Mouse (Mus musculus) limb, embryonic 14.5 days (tissue): ENCODE data around the gene Hist1h2bg. TPM values are rescaled to one million over a fixed set of nuclear protein-coding genes. Genes with fewer than 3 reads are reported as not detected.

ENCODE experiments used
- ATAC-seq: fragments of 200-750 bp; cut with Nextera tagmentation; 2 replicates; pipeline ENCODE4 v1.8.0; 2017; ENCODE audit warnings: low read depth, moderate number of reproducible peaks, moderate TSS enrichment; ENCODE audit not compliant: low FRiP score
- DNase-seq: peaks from one replicate; pipeline ENCODE4 v3.0.0-alpha.2; 2015; ENCODE audit warnings: low spot score
- H3K27ac ChIP-seq: fragments of 300-500 bp; sonication (generic); replicated peaks from 2 replicates; pipeline ENCODE4 v1.5.1; 2014; ENCODE audit warnings: low read depth, mild to moderate bottlenecking, low read length, moderate library complexity, mixed read lengths
- H3K27me3 ChIP-seq: fragments of 300-500 bp; sonication (generic); 2 replicates; pipeline ENCODE4 v1.6.1; 2014; ENCODE audit warnings: low read length, mixed read lengths; ENCODE audit not compliant: control insufficient read depth, insufficient read depth
- H3K36me3 ChIP-seq: fragments of 300-500 bp; sonication (generic); 2 replicates; pipeline ENCODE4 v1.6.1; 2014; ENCODE audit warnings: mild to moderate bottlenecking, low read length, moderate library complexity, mixed read lengths; ENCODE audit not compliant: control insufficient read depth, insufficient read depth
- H3K4me1 ChIP-seq: fragments of 300-500 bp; sonication (generic); 2 replicates; pipeline ENCODE4 v1.6.1; 2014; ENCODE audit warnings: antibody characterized with exemption, low read length, mixed read lengths; ENCODE audit not compliant: control insufficient read depth, insufficient read depth
- H3K4me2 ChIP-seq: fragments of 300-500 bp; sonication (generic); replicated peaks from 2 replicates; pipeline ENCODE4 v1.6.1; 2014; ENCODE audit warnings: low read depth, mild to moderate bottlenecking, low read length, moderate library complexity; ENCODE audit not compliant: severe bottlenecking
- H3K4me3 ChIP-seq: fragments of 300-500 bp; sonication (generic); replicated peaks from 2 replicates; pipeline ENCODE4 v1.5.1; 2014; ENCODE audit warnings: low read length
- H3K9ac ChIP-seq: fragments of 300-500 bp; sonication (generic); 2 replicates; pipeline ENCODE4 v1.6.1; 2014; ENCODE audit warnings: mild to moderate bottlenecking, low read depth, low read length, moderate library complexity; ENCODE audit not compliant: severe bottlenecking
- H3K9me3 ChIP-seq: fragments of 300-500 bp; sonication (generic); 2 replicates; pipeline ENCODE4 v1.6.1; 2016; ENCODE audit warnings: low read length; ENCODE audit not compliant: control insufficient read depth
- POLR2A ChIP-seq: fragments of 200-500 bp; IDR thresholded peaks from 2 replicates; pipeline ENCODE4 v1.8.0; 2012; ENCODE audit warnings: inconsistent platforms, mild to moderate bottlenecking, moderate library complexity, borderline replicate concordance; ENCODE audit not compliant: insufficient read depth, insufficient read length; ENCODE audit errors: extremely low read depth
- WGBS: fragments of 180-500 bp; shearing (Covaris S2); extraction: QIAGEN DNeasy Blood & Tissue Kit; methylation state at CpG from one replicate; pipeline ENCODE4 v1.1.7; 2014; 5-methylcytosine and 5-hydroxymethylcytosine counted together
- polyA plus RNA-seq, 2 experiments: library from polyadenylated mRNA; depleted of rRNA in 1 of 2; stranded (reverse) in 1 of 2; unstranded in 1 of 2; fragments of >200 nt; fragmentation: Nextera tagmentation in 1 of 2; extraction: Ambion mirVana in 1 of 2; gene quantifications; 2 replicates each; pipeline versions ENCODE4 v1.2.1 to v1.2.3; 2012 to 2014

The Hist1h2bg gene
- polyA plus RNA-seq (2012; rRNA removed) (38.9 and 60.8 TPM in 2 replicates), polyA plus RNA-seq (2014; fragmentation: Nextera tagmentation; extraction: Ambion mirVana) (6.9 and 10.0 TPM in 2 replicates)

GRCm38 (mm10) chr13:23571022-23571503 lies at the start of gene Hist1h2bg, which contains the start of gene Hist1h2ae:
TSS of gene Hist1h2bg (plus strand) at chr13:23571396.
TSS of gene Hist1h2ae (minus strand) at chr13:23571220.
- peak; percentile 33; the same call in 1 of the 2 replicates for TF ChIP-seq POLR2A
- Histone ChIP-seq H3K4me2 (peak within 1 kb of the TSS; percentile 56), H3K4me1 (peaks cover 13% of the 10 kb centered on the region; the same call in 1 of the 2 replicates), H3K27me3 (no peaks in the 10 kb centered on the region), H3K9ac (peak within 1 kb of the TSS; percentile 57), H3K36me3 (no peaks in the 10 kb centered on the region), H3K27ac (peak within 1 kb of the TSS; percentile 93), H3K4me3 (peak within 1 kb of the TSS; percentile 40), H3K9me3 (no peaks in the 10 kb centered on the region)
- ATAC-seq (peak; percentile 89), DNase-seq (peak; percentile 96)
- under 1% methylated on average over 17 of the region's 18 CpGs for WGBS

- H3K9me3 ChIP-seq = no peaks in the 10 kb centered on the region
- H3K4me3 ChIP-seq = no peak overlapping the region
- no peaks in the 10 kb centered on the region for H3K27me3 ChIP-seq
- ATAC-seq (peak; percentile 5; the same call in 1 of the 2 replicates), DNase-seq (peak; percentile 85)
- H3K4me2 ChIP-seq = 0 out of 2 replicates have a peak overlapping the region, but pooled peaks have one; percentile 3
- no peak overlapping the region for H3K9ac ChIP-seq
- H3K4me1 ChIP-seq = no peaks in the 10 kb centered on the region; the same call in 1 of the 2 replicates
- no peak overlapping the region for H3K27ac ChIP-seq
- TF ChIP-seq POLR2A = no peak
- WGBS = under 1% methylated on average over 14 of the region's 14 CpGs
- H3K36me3 ChIP-seq = no peaks in the 10 kb centered on the region
Measured at GRCm38 (mm10) chr13:23521703-23522102, 49.5 kb upstream of the Hist1h2bg start.

- H3K27ac ChIP-seq = no peak overlapping the region
- whole genome bisulfite sequencing = 59% methylated on average over 5 of the region's 5 CpGs
- ATAC-seq = no peak
- no peak overlapping the region for H3K9ac ChIP-seq
- H3K4me1 ChIP-seq = peaks cover 3% of the 10 kb centered on the region
- no peak overlapping the region for H3K4me2 ChIP-seq
- no peaks in the 10 kb centered on the region for H3K27me3 ChIP-seq
- DNase-seq = no peak
- no peaks in the 10 kb centered on the region for H3K36me3 ChIP-seq
- no peak for TF ChIP-seq POLR2A
- H3K9me3 ChIP-seq = no peaks in the 10 kb centered on the region
- no peak overlapping the region for H3K4me3 ChIP-seq
Measured at GRCm38 (mm10) chr13:23523976-23524375, 47.2 kb upstream of the Hist1h2bg start.

- H3K4me2 ChIP-seq = no peak overlapping the region
- DNase-seq (peak; percentile 85), ATAC-seq (no peak)
- H3K27me3 ChIP-seq = no peaks in the 10 kb centered on the region
- no peak overlapping the region for H3K27ac ChIP-seq
- WGBS = 10% methylated on average over 5 of the region's 5 CpGs
- H3K9me3 ChIP-seq = no peaks in the 10 kb centered on the region
- H3K9ac ChIP-seq = no peak overlapping the region
- H3K4me3 ChIP-seq = no peak overlapping the region
- H3K36me3 ChIP-seq = no peaks in the 10 kb centered on the region
- TF ChIP-seq POLR2A = no peak
- peaks cover 6% of the 10 kb centered on the region for H3K4me1 ChIP-seq
Measured at GRCm38 (mm10) chr13:23524654-23525053, 46.5 kb upstream of the Hist1h2bg start.

GRCm38 (mm10) chr13:23525901-23526300 lies 45.3 kb upstream of the Hist1h2bg start:
- H3K9me3 ChIP-seq = no peaks in the 10 kb centered on the region
- peak overlapping the region; percentile 36 for H3K4me3 ChIP-seq
- no peaks in the 10 kb centered on the region for H3K27me3 ChIP-seq
- no peak for DNase-seq
- peak overlapping the region; percentile 28; the same call in 1 of the 2 replicates for H3K9ac ChIP-seq
- peak overlapping the region; percentile 40 for H3K4me2 ChIP-seq
- no peak for TF ChIP-seq POLR2A
- 1% methylated on average over 10 of the region's 10 CpGs for WGBS
- no peak overlapping the region for H3K27ac ChIP-seq
- peaks cover 6% of the 10 kb centered on the region for H3K4me1 ChIP-seq
- no peak for ATAC-seq
- no peaks in the 10 kb centered on the region for H3K36me3 ChIP-seq

GRCm38 (mm10) chr13:23526312-23526711 lies 44.9 kb upstream of the Hist1h2bg start:
- Histone ChIP-seq H3K27ac (0 out of 2 replicates have a peak overlapping the region, but pooled peaks have one; percentile 6), H3K9ac (peak overlapping the region; percentile 28; the same call in 1 of the 2 replicates)

More at GRCm38 (mm10) chr13:23526312-23526711, 44.9 kb upstream of the Hist1h2bg start:
- ATAC-seq = peak; percentile 71
- WGBS = 2% methylated on average over 17 of the region's 17 CpGs
- H3K27me3 ChIP-seq = no peaks in the 10 kb centered on the region
- DNase-seq = peak; percentile 95
- H3K4me1 ChIP-seq = peaks cover 6% of the 10 kb centered on the region
- peak overlapping the region; percentile 36 for H3K4me3 ChIP-seq
- peak overlapping the region; percentile 40 for H3K4me2 ChIP-seq
- no peak for TF ChIP-seq POLR2A
- H3K36me3 ChIP-seq = no peaks in the 10 kb centered on the region
- no peaks in the 10 kb centered on the region for H3K9me3 ChIP-seq
